Mouse (Mus musculus) liver, adult 2 months (tissue): Measurements from ENCODE around the gene Stk38l.

Experiments used
- CTCF ChIP-seq: fragments of 200-500 bp; IDR thresholded peaks from 2 replicates; pipeline ENCODE4 v1.5.1; 2011; ENCODE audit warnings: low read depth, low read length, control low read depth
- POLR2A ChIP-seq: fragments of 200-500 bp; IDR thresholded peaks from 2 replicates; pipeline ENCODE4 v1.6.1; 2011; ENCODE audit warnings: low read length, control low read depth; ENCODE audit not compliant: insufficient read depth; ENCODE audit errors: extremely low read depth

- TF ChIP-seq POLR2A (no peak), CTCF (no peak)
These were observed 88.2 kb downstream of the Stk38l start for GRCm38 (mm10) chr6:146813007-146813406.
